Mouse (Mus musculus) gastrocnemius, postnatal 4 days (tissue): ENCODE measurements around the gene Pdia6. TPM values are rescaled to one million over a fixed set of nuclear protein-coding genes. Genes with fewer than 3 reads are reported as not detected.
A peak's percentile ranks its signal among the peaks of the same experiment; 100 is the strongest.

Source experiments
- DNase-seq, 2 experiments: peaks; one replicate each; pipeline ENCODE4 v3.0.0; 2021 to 2022; ENCODE audit warnings: low spot score in 2 of 2, mixed read lengths in 2 of 2
- long read RNA-seq, 2 experiments: library from polyadenylated mRNA; stranded (forward); transcript quantifications; one replicate each; pipeline ENCODE4 v2.0.0; 2021
- total RNA-seq, 2 experiments: library from RNA; stranded (reverse); gene quantifications; 2 replicates each; pipeline ENCODE4 v1.2.3; 2021

Pdia6 gene
- total RNA-seq: 100 to 1,000 TPM; 140 to 153 TPM
- long read RNA-seq, experiment 1, transcript Pdia6-201 (13 exons, 2,175 nt): major isoform, 339 of 353 reads
- long read RNA-seq, experiment 1, partial matches to known transcripts: 8 of 353 reads
- long read RNA-seq, experiment 1, other reads (novel, unspliced or antisense): 6 of 353 reads
- long read RNA-seq, experiment 2, transcript Pdia6-201 (13 exons, 2,175 nt): major isoform, 348 of 367 reads
- long read RNA-seq, experiment 2, partial matches to known transcripts: 10 of 367 reads
- long read RNA-seq, experiment 2, other reads (novel, unspliced or antisense): 8 of 367 reads

DNA sequence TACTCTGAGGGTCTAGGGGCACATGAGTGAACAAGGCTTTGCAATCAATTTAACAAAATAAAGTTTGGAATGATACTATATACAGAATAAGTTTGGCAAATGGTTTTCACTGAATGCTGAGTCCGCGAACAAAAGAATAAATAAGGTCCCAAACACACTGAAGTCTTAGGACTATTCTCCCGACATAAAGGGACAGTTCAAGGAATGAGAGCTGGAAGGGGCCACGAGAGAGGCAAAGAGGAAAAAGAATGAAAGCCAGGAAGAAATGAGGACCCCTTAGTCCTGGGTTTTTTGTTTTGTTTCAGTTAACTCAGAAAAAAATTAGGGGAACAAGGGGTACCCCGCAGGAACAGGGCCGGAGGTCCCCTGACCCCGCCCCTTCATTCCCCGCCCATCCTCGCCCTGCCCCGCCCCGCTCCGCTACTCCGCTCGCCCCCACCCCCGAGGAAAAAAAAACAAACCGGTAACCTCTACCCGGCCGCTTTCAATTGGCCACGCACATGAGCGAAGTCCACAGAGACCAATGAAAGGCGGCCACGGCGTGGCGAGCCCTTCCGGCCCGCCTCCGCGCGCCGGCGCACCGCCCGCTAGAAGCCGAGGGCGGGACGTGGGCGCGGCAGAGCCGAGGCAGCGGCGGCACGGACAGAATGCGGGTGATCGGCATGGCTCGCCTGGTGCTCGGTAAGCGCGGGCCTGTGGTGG lies at the start of gene Pdia6:
Gene Pdia6 (plus strand): TSS at position 575 of the 702 bp plus-strand sequence.
- peak; percentile 83 to 92 for DNase-seq

DNA sequence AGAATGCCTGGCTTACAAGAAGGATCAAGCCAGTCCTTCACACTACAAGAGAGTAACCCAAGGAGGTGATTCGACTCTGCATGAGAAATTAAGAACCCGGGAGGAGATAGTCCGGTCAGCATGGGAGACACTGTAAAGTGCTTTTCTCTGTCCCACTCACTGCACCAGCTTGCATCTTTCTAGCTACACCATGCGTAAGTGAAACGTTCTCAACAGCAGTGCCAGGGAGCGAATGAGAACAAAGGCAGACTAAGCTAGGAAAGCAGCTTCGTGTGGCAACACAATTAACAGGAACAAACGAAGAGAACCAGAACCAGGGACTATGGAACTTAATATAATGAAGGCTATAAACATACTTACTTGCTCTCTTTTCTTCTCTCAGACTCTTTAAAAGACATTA lies 48.0 kb upstream of the Pdia6 start:
- no peak for DNase-seq

DNA sequence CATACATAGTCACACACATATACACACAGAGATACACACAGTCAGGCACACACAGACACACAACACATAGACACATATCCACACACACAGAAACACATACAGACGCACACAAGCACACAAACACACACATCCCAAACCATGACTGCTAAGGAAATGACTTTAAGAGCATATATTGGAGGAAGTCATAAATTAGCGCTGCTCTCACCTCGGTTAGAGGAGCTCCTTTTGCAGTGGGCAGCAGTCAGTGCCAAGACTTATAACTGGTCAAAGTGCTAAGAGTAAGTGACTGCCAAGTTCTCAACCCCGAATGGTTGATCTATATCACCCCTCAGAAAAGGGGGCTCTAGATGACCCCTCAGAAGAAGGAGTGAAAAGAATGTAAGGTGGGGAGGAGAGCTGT lies 47.2 kb upstream of the Pdia6 start:
- no peak for DNase-seq

DNA sequence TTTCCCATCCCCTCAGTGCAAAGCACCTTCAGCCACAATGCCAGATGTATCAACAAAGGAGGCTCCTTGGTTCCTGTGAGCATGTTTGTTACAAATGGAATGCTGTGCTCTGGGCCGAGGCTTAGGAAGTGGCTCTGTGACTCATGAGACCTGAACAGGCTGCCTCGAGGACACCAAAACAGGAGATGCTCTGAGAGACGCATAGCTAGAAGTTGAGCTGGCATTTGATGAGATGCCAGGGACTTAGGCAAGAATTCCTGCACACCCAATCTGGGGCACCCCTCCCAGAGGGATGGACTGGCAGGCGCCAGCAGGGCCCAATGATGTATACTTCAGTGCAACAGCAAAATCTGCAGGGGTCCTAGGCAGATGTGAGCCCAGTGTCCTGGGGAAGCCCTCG lies 45.7 kb upstream of the Pdia6 start:
- DNase-seq: no peak

DNA sequence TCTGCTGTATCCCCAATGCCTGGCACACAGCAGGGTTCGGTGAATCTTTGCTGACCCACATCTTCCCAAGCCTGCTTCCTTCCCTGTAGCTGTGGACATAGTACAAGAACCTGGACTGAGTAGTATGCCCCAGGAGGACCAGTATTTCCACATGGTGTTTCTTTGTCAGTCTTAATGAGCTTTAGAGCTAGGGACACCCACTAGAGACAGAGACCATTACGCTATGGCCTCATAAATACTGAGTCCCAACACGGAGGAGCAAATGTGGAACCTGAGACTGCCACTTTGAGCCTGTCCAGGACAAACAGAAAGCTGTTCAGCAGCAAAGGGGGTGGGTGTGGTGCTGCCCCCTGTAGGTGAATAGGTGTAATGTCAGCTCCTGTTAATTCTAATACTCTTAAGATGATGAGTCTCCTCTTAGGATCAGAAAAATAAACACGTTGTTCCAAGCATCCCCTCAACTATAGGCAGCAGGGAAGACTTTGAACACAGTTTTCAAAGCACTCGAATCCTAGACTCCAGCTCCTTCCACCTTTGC lies 44.4 kb upstream of the Pdia6 start:
- no peak for DNase-seq

DNA sequence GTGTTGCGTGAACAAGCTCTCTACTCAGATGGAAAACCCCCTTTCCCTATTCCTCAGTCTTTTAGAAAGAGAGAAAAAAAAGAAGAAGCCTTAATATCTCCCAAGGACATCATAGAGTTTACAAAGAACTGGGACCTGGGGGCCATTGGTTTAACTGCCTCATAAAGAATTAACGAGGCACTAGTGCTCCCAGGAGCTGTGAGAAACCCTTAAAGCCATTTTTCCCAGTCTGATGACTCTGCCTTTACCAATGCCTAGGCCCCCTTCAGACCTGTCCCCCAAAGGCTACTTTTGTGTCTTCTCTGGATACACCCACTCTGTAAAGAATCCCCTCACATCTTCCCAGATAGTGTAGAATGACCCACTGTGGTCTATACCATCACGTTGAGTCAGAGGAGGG lies 43.3 kb upstream of the Pdia6 start:
- no peak for DNase-seq

DNA sequence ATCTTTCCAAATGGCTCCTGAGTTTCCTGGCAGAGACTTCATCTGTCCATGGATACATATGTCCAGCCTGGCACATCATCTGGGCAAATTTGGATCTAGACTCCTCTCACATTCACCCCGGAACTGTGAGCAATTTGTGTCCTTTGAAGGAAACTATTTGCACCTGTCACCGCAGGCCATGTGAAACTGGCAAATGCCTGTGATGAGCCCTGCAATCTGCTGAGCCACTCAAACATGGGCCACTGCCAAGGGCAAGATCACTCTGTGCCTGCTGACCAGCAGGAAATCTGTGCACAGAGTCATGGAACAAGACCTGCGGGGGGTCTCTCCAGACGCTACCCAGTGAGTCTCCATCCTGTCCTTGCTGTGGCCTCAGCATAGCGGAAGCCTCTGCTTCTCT lies 41.3 kb upstream of the Pdia6 start:
- DNase-seq: peak in 1 of 2 experiments; percentile 42

DNA sequence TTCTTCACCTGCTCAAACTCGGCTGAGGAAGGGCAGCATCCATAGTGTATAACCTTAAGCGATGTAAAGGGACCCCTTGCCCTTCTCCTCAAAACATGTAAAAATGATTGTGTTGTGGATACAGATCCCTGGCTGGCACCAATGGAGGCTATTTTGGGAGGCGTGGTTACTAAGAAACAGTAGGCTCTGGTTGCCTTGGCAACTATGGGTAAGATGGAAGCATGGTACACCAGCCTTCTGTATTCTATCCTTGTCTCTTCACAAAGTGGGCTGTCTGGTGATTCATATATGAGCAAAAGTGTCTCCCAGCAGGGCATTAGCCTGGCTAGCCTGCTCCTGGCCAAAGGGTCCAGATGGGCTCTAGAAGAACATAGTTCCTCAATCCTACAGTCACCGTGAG lies 38.4 kb upstream of the Pdia6 start:
- DNase-seq: no peak

DNA sequence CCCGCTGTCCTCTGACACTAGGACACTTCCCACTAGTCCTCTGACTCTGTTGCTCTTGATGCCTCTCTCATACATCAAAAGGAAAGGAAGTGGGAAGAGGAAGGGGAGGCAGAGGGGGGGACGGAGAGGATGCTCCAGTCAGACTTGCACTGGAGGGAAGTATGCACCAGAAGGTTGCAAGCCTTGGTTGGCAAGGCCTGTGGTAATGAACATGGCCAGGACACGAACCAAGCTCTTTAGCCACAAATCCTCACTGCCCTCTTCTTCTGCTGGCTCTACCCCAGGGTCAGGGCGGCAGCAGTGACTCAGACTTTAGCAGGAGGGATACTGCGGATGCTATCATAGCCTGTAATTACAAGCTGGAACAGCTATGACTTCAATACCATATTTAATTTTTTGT lies 35.8 kb upstream of the Pdia6 start:
- no peak for DNase-seq

DNA sequence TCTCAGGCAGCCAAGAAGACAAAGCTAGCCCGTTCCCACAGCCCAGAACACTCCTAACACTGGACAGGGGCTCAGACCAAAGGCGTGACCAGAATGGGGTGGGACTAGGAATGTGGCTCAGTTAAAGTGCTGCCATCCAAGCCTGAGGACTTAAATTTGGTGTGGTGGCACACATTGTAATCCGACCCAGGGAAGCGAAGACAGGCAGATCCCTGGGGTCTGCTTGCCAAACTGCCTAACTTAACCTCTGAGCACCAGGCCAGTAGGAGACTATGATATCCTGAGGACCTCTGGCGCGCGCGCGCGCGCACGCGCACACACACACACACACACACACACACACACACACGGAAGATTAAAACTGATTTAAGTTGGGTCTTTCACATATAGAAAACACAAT lies 34.8 kb upstream of the Pdia6 start:
- no peak for DNase-seq

DNA sequence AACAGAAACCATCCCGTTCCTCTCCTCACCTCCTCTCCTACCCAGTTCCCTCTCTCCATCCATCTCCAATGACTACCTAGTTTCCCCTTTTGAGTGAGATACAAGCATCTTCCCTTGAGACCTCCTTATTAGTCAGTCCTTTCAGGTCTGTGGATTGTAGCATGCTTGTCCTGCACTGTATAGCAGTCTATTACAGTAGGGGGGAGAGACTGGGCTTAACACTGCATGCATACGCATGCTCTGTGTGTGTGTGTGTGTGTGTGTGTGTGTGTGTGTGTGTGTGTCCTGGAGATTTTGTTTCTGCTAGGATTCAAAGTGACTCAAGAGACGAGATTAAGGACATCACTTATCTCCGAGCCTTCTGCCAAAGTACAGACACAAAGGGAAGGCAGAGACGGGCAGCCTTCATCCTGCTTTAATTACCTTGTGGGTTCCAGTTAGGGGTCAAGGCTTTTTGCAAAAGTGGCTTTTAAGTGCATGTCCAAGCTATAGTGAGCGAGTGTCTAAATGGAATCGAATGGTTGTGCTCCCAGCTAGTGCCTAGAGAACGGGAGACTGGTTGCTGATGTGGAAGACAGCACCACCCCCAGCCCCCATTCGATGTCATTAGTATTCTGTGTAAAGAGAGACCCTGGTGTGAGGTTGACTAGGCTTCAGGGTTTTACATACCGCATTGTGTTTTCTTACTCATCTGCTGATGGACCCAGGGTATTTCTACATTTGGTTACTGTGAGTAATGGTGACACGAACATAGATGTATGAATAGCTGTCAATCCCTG lies 30.6 kb upstream of the Pdia6 start:
- DNase-seq: no peak

DNA sequence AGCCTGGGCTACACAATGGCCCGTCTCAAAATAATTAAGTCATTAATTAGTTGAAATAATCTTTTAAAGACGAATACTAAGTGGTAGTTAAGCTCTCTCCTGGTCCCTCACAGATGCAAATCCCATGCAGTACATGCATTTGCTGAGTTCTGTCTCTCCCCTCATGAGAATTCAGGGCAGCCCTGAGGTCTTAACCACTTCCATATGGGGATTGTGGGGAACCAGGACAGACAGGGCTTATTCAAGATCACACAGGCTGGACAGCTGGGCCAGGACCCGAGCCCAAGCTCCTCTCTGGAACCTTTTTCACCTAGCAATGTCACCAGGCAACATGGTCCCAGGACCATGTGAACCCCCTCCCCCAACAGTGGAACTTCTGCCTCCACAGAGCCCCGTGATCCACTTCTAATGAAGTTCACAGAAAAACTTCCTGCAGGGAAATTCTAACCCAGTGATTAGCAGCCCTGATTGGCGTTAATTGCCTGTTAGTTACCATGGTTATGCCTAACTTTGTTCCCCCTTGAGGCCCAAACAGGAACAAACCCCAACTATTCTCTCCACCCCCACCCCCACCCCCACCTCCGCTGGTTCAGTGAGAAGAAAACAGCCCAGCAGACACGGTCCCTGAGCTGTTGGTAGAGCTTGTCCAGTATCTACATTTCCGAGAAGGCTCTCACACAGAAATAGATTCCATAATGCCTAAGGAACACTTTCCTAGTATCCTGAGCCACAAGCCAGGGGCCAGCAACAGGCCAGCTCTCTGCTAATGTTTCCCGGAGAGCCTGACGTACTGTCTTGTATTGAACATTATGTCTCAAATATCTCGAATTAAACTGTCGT lies 27.5 kb upstream of the Pdia6 start:
- DNase-seq: no peak

DNA sequence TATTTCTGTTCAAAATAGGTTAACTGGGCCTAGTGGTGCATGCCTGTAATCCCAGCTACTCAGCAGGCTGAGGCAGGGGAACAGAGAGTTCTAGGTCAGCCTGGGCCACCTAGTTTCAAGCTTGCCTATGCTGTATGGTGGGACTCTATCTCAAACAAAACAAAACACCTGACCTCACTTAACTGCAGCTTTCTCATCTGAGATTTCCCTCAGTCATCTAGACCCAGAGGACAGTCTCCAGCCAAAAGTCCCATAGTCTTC lies 27.0 kb upstream of the Pdia6 start:
- DNase-seq: no peak

DNA sequence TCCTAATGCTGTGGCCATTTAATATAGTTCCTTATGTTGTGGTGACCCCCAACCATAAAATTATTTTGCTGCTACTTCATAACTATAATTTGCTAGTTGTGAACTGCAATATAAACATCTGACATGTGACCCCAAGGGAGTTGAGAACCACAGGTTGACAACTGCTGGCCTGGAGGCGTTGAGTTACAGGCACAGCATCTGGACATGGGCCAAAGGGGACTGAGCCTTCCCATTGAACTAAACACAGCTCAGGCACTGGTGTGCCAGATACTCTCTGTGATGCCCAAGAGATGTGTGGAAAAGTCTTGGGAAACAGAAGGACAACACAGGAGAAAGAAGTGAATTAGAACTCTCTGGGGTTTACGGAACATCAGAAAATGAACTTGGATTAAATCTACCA lies 25.3 kb upstream of the Pdia6 start:
- no peak for DNase-seq

DNA sequence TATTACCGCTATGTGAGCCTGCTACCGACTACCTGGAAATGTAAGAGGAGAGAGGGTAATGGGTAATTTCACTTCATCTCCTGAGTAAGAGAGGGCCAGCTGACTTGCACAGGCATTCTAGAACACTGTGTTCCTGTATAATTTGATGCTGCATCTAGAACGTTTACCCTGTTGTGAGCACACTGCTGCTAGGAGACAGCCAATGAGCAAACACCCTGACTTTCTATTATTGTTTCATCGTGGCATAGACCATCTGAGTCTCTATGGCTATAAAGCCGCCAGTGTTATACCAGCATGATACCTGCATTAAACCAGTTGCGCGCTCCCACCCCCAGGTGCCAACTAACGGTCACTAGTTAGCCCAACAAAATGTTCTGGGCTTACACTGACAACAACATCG lies 24.7 kb upstream of the Pdia6 start:
- DNase-seq: no peak

DNA sequence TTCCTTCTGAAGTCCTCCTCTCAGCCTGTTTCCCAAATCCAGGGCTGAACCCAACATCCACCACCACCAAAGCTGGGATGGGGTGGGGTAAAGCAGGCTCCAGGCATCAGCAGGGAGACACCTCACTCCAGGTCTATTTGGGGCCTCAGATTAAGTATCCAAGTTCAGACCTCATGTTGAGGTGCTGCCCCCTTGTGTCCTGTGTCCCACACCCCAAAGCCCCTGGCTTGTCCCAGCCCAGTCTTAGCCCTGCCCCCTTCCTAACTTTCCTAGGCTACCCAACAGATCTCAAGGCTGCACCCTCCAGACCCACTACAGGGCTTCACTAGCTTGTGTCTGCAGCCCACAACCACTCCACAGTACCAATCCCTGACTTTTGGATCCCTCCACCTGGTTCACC lies 24.3 kb upstream of the Pdia6 start:
- no peak for DNase-seq

DNA sequence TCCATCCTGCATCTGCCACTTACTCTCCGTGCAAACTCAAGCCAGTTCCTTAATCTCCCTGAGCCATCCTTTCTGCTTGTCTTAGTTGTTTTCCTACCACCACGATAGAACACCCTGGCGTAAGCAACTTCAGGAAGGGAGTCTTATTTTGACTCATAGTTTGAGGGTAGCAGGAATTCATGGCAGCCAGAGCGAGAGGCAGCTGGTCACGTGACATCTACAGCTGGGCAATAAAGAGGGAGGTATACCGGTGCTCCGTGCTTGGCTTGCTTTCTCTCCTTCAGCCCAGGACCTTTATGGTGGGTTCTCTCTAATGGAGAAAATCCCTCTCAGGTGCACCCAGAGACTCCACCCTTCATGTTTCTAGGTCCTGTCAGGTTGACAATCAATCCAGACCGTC lies 15.4 kb upstream of the Pdia6 start:
- no peak for DNase-seq

DNA sequence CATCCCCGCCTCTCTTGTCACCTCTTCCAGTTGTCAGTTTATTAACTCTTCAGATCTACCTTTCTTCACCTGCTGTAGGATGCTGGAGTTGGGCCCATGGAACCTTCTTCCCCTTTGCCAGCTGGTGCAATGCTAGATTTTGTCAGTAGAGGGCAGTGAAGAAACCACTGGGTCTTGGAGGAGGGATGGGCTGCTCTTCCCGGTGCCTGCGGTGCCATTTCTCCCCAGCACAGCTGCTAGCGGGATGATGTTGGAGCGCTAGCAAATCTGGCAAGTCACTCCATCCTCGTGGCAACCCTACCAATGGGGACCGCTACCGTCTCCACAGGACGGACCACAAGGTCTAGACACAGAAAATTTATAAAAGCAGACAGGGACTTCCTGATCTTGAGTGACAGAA lies 13.3 kb upstream of the Pdia6 start:
- DNase-seq: peak in 1 of 2 experiments; percentile 56

DNA sequence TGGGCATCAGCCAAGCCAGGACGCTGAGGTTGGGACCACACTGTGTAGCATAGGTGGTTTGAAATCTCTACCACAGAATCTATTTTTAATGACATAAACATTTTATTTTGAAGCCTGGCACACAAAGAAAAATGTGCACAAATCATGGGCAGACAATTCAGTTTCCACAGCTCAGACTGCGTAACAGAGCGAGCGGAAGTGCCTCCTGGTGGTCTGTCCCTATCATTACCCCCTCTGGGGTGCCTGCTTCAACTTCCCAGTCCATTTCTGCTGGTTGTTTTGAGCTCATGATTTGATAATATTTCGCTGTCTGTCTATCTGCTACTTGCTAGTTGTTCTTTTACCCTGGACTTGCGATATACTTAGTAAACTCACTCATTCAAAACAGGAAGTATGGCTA lies 10.7 kb upstream of the Pdia6 start:
- no peak for DNase-seq

DNA sequence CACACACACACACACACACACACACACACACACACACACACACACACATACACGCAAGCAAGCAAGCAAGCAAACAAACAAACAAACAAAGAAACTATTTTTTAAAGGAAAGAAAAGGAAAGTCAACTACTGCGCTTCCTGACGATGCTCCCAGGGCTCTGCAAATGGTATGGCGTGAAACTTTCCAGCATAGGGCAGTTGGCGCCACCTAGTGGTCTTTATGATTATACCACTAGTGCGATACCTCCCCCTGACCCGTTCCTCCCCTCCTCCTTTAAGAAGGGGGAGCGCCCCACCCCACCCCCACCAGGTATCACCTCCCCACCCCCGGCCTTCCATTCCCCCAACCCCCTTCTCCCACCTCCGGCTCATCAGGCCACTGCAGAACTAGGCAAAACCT lies 9.4 kb upstream of the Pdia6 start:
- DNase-seq: peak; percentile 43 to 56

DNA sequence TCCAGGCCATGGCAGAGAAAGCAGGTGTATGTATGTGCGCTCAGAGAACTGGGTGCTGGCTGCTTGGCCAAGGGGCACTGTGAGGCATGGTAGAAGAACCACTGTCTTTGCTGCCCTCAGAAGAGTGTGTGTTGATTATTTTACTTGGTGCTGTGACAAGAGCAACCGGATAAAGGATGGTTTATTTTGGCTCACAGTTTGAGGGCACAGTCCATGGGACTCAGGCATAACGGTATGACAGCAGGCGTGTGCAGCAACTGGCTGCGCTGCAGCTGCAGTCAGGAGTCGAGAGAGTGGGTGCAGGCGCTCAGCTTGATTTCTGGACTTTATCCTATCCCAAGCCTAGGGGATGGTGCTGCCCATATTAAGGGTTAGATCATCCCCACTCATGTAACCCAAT lies 7.9 kb upstream of the Pdia6 start:
- DNase-seq: no peak
